Comparison of ENCODE assay signal across 27 mouse cellular contexts in the genomic region with DNA sequence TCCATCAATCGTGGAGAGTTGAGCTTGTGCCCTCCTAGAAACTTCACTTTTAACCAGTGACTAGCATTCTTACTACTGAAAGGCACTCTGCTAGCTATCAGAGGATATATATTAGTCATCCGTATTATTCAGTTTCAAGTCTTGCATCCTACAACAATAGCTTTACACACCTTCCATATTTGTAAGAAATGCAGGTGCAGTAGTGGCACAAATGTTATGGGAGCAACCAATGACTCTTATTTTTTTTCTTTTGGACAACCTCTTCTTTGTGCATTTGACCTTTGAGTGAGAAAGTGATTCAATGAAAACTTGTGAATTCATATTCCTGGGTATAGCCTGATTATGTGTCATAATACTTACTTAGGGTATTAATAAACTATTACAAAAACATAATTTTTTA.
"Had no signal": no experiment of that assay in that cellular context is flagged by ENCODE, and none has a peak within 500 bp of the region (broad histone marks: within the 10 kb centered on the region; RNA-seq: fewer than 3 reads in every experiment).

No protein-coding gene starts in this region.

- H3K36me3 ChIP-seq: embryonic facial prominence, embryonic 10.5 days; embryonic facial prominence, embryonic 12.5 days; embryonic facial prominence, embryonic 13.5 days; embryonic facial prominence, embryonic 15.5 days; forebrain, embryonic 10.5 days; forebrain, embryonic 12.5 days; forebrain, embryonic 15.5 days had no signal

- H3K9me3 ChIP-seq: embryonic facial prominence, embryonic 12.5 days; embryonic facial prominence, embryonic 15.5 days; forebrain, embryonic 10.5 days; forebrain, embryonic 12.5 days; forebrain, embryonic 15.5 days had no signal

- DNase-seq: cerebellum, adult 8-10 months; cerebellum, adult 9-10 months; cerebellum, adult 9-11 months; cerebellum, postnatal 10 days; cerebellum, postnatal 14 days; cerebellum, postnatal 25 days; cerebellum, postnatal 36 days; embryo, embryonic 11 days; forebrain, postnatal 0 days; gastrocnemius, adult 2 months; gastrocnemius, postnatal 10 days; gastrocnemius, postnatal 25 days; gastrocnemius, postnatal 36 days; heart, adult 11 months; heart, adult 18-20 months; heart, adult 2 months had no signal

- H3K4me1 ChIP-seq: embryonic facial prominence, embryonic 10.5 days; embryonic facial prominence, embryonic 12.5 days; embryonic facial prominence, embryonic 13.5 days; embryonic facial prominence, embryonic 15.5 days; forebrain, embryonic 10.5 days; forebrain, embryonic 12.5 days; forebrain, embryonic 13.5 days; forebrain, embryonic 15.5 days had no signal

- H3K9ac ChIP-seq: embryonic facial prominence, embryonic 12.5 days; embryonic facial prominence, embryonic 13.5 days; embryonic facial prominence, embryonic 15.5 days; forebrain, embryonic 12.5 days; forebrain, embryonic 13.5 days; forebrain, embryonic 15.5 days; forebrain, postnatal 0 days had no signal

- H3K4me2 ChIP-seq: embryonic facial prominence, embryonic 12.5 days; embryonic facial prominence, embryonic 13.5 days; embryonic facial prominence, embryonic 15.5 days; forebrain, embryonic 12.5 days; forebrain, embryonic 13.5 days; forebrain, embryonic 15.5 days had no signal

- H3K4me3 ChIP-seq: embryonic facial prominence, embryonic 10.5 days; embryonic facial prominence, embryonic 12.5 days; embryonic facial prominence, embryonic 13.5 days; embryonic facial prominence, embryonic 15.5 days; erythroblast, embryonic 14.5 days; forebrain, embryonic 10.5 days; forebrain, embryonic 12.5 days; forebrain, embryonic 13.5 days; forebrain, embryonic 15.5 days; gastrocnemius, adult 2 months; heart, adult 2 months had no signal

- H3K27ac ChIP-seq: embryonic facial prominence, embryonic 10.5 days; embryonic facial prominence, embryonic 12.5 days; embryonic facial prominence, embryonic 13.5 days; embryonic facial prominence, embryonic 15.5 days; forebrain, embryonic 10.5 days; forebrain, embryonic 12.5 days; forebrain, embryonic 13.5 days; forebrain, embryonic 15.5 days; gastrocnemius, adult 2 months; heart, adult 2 months had no signal

- ATAC-seq: forebrain, embryonic 13.5 days; forebrain, embryonic 14.5 days; forebrain, embryonic 15.5 days; forebrain, embryonic 16.5 days; forebrain, postnatal 0 days had no signal

- H3K27me3 ChIP-seq: embryonic facial prominence, embryonic 12.5 days; embryonic facial prominence, embryonic 13.5 days; embryonic facial prominence, embryonic 15.5 days; forebrain, embryonic 12.5 days; forebrain, embryonic 13.5 days; forebrain, embryonic 15.5 days had no signal
